8 mouse cellular contexts compared by ENCODE assay signal in genomic region chr13:23532262-23533075, GRCm38 (mm10). TPM values are rescaled to one million over a fixed set of nuclear protein-coding genes. Genes with fewer than 3 reads are reported as not detected.
DNase-seq lines count a peak whose midpoint lies in the region; ATAC-seq and TF ChIP-seq lines count a peak whose summit lies in the region.

No protein-coding gene starts in this region.

- peak overlapping the region; percentile 78; the same call in 1 of the 2 replicates for H3K9ac ChIP-seq in kidney, postnatal 0 days (ENCODE audit: low read depth, low read length)
- peak overlapping the region; percentile 13; the same call in 1 of the 2 replicates for H3K9ac ChIP-seq in hindbrain, embryonic 16.5 days (ENCODE audit: low read depth, low read length)
- no peak overlapping the region for H3K9ac ChIP-seq in midbrain, postnatal 0 days (replicated peaks; ENCODE audit: low read length, poor library complexity, severe bottlenecking)

- no peaks in the 10 kb centered on the region for H3K9me3 ChIP-seq in kidney, postnatal 0 days (replicated peaks; ENCODE audit: low read length)
- no peaks in the 10 kb centered on the region for H3K9me3 ChIP-seq in hindbrain, embryonic 16.5 days (ENCODE audit: control insufficient read depth, low read length)
- H3K9me3 ChIP-seq in midbrain, postnatal 0 days (ENCODE audit: low read length): no peaks in the 10 kb centered on the region

- H3K4me3 ChIP-seq in kidney, postnatal 0 days (replicated peaks; ENCODE audit: low read depth, low read length): peak overlapping the region; percentile 49
- H3K4me3 ChIP-seq in bone marrow macrophage, adult 2 months (ENCODE audit: insufficient read depth, low read length): peak overlapping the region; percentile 54
- peak overlapping the region; percentile 44 for H3K4me3 ChIP-seq in hindbrain, embryonic 16.5 days (ENCODE audit: low read length)
- H3K4me3 ChIP-seq in midbrain, postnatal 0 days (ENCODE audit: low read depth, low read length): peak overlapping the region; percentile 52

- no peak for DNase-seq in kidney, postnatal 0 days (ENCODE audit: low spot score)
- no peak for DNase-seq in kidney, postnatal 36 days
- no peak for DNase-seq in midbrain, postnatal 0 days (ENCODE audit: low spot score)
- no peak for DNase-seq in adrenal gland, adult 8-10 months
- no peak for DNase-seq in right cerebral cortex, postnatal 25 days
- DNase-seq in right cerebral cortex, postnatal 14 days: no peak

- WGBS in kidney, postnatal 0 days: 12% methylated on average over 9 of the region's 9 CpGs
- 24% methylated on average over 9 of the region's 9 CpGs for WGBS in hindbrain, embryonic 16.5 days
- WGBS in midbrain, postnatal 0 days: 21% methylated on average over 9 of the region's 9 CpGs

- no peaks in the 10 kb centered on the region for H3K36me3 ChIP-seq in kidney, postnatal 0 days (ENCODE audit: insufficient read depth, low read length)
- H3K36me3 ChIP-seq in hindbrain, embryonic 16.5 days (ENCODE audit: control insufficient read depth, insufficient read depth, low read length): no peaks in the 10 kb centered on the region
- H3K36me3 ChIP-seq in midbrain, postnatal 0 days (ENCODE audit: insufficient read depth, low read length): no peaks in the 10 kb centered on the region

- TF ChIP-seq CTCF in kidney, postnatal 0 days (IDR thresholded peaks at IDR 0.05; ENCODE audit: low read depth): no peak
- TF ChIP-seq CTCF in bone marrow macrophage, adult 2 months (IDR thresholded peaks at IDR 0.05; ENCODE audit: low read depth, low read length): no peak
- no peak for TF ChIP-seq CTCF in midbrain, postnatal 0 days (IDR thresholded peaks at IDR 0.05)

- no peak for ATAC-seq in kidney, postnatal 0 days (replicated peaks; ENCODE audit: low FRiP score, low read depth)
- no peak for ATAC-seq in hindbrain, embryonic 16.5 days
- no peak for ATAC-seq in midbrain, postnatal 0 days (ENCODE audit: low FRiP score)

- H3K27me3 ChIP-seq in kidney, postnatal 0 days (ENCODE audit: insufficient read depth, low read length): no peaks in the 10 kb centered on the region
- H3K27me3 ChIP-seq in hindbrain, embryonic 16.5 days (replicated peaks; ENCODE audit: control insufficient read depth, insufficient read depth, low read length): no peaks in the 10 kb centered on the region
- no peaks in the 10 kb centered on the region for H3K27me3 ChIP-seq in midbrain, postnatal 0 days (ENCODE audit: insufficient read depth, low read length)

- H3K4me1 ChIP-seq in kidney, postnatal 0 days (replicated peaks; ENCODE audit: insufficient read depth, low read length): peaks cover 13% of the 10 kb centered on the region
- H3K4me1 ChIP-seq in bone marrow macrophage, adult 2 months (ENCODE audit: control insufficient read depth, insufficient read depth, low read length): peaks cover 19% of the 10 kb centered on the region
- peaks cover 25% of the 10 kb centered on the region for H3K4me1 ChIP-seq in hindbrain, embryonic 16.5 days (ENCODE audit: control insufficient read depth, insufficient read depth, low read depth, low read length)
- H3K4me1 ChIP-seq in midbrain, postnatal 0 days (ENCODE audit: insufficient read depth, low read length): peaks cover 10% of the 10 kb centered on the region

- H3K27ac ChIP-seq in kidney, postnatal 0 days: peak overlapping the region; percentile 97
- H3K27ac ChIP-seq in bone marrow macrophage, adult 2 months (ENCODE audit: insufficient read depth, low read depth, low read length): peak overlapping the region; percentile 75
- peak overlapping the region; percentile 90 for H3K27ac ChIP-seq in hindbrain, embryonic 16.5 days (ENCODE audit: low read depth, low read length)
- H3K27ac ChIP-seq in midbrain, postnatal 0 days (ENCODE audit: low read depth, low read length): no peak overlapping the region

- peak overlapping the region; percentile 70 for H3K4me2 ChIP-seq in kidney, postnatal 0 days (ENCODE audit: low read length)
- peak overlapping the region; percentile 65 for H3K4me2 ChIP-seq in hindbrain, embryonic 16.5 days (ENCODE audit: low read length)
- peak overlapping the region; percentile 58 for H3K4me2 ChIP-seq in midbrain, postnatal 0 days (ENCODE audit: low read depth, low read length, poor library complexity, severe bottlenecking)

- TF ChIP-seq POLR2A in bone marrow macrophage, adult 2 months (IDR thresholded peaks at IDR 0.05; ENCODE audit: borderline replicate concordance, low read depth, low read length): no peak

RNA-seq across cellular contexts. Expression of gene Hist1h2af, which starts 1.2 kb away (rescaled TPM):
- 3.3 and 4.9 TPM in 2 replicates for polyA plus RNA-seq in kidney, postnatal 0 days (2015; fragmentation: Nextera tagmentation; extraction: Ambion mirVana)
- 42.5 and 76.9 TPM in 2 replicates for polyA plus RNA-seq in bone marrow macrophage, adult 2 months (2012; ENCODE audit: insufficient read depth, insufficient read length, missing spikeins)
- polyA plus RNA-seq in hindbrain, embryonic 16.5 days (2015; fragmentation: Nextera tagmentation; extraction: Ambion mirVana): not detected in 2 replicates
- total RNA-seq in midbrain, postnatal 0 days (2014; rRNA removed): 52.3 and 293 TPM in 2 replicates
- polyA plus RNA-seq in midbrain, postnatal 0 days (2015; fragmentation: Nextera tagmentation; extraction: Ambion mirVana): 0.54 and 1.5 TPM in 2 replicates
- 10 to 100 TPM in 3 of 4 experiments, 1 to 10 TPM in 1; 8.2 to 20.8 (median 16.2) TPM for total RNA-seq in adrenal gland, adult 8-10 months (2022)

RNA-seq across cellular contexts. Expression of gene Hist1h4h, which starts 1.6 kb away (rescaled TPM):
- polyA plus RNA-seq in kidney, postnatal 0 days (2015; fragmentation: Nextera tagmentation; extraction: Ambion mirVana): 7.6 and 8.3 TPM in 2 replicates
- 2.5 and 3.1 TPM in 2 replicates for polyA plus RNA-seq in bone marrow macrophage, adult 2 months (2012; ENCODE audit: insufficient read depth, insufficient read length, missing spikeins)
- polyA plus RNA-seq in hindbrain, embryonic 16.5 days (2015; fragmentation: Nextera tagmentation; extraction: Ambion mirVana): 2.6 and 2.7 TPM in 2 replicates
- total RNA-seq in midbrain, postnatal 0 days (2014; rRNA removed): 1,176 and 1,474 TPM in 2 replicates
- polyA plus RNA-seq in midbrain, postnatal 0 days (2015; fragmentation: Nextera tagmentation; extraction: Ambion mirVana): 3.9 and 4.0 TPM in 2 replicates
- 100 to 1,000 TPM; 381 to 523 (median 406) TPM for total RNA-seq in adrenal gland, adult 8-10 months (2022)

RNA-seq across cellular contexts. Expression of gene Hist1h3g, which starts 2.8 kb away (rescaled TPM):
- 3.9 and 4.0 TPM in 2 replicates for polyA plus RNA-seq in kidney, postnatal 0 days (2015; fragmentation: Nextera tagmentation; extraction: Ambion mirVana)
- not detected in 2 replicates for polyA plus RNA-seq in bone marrow macrophage, adult 2 months (2012; ENCODE audit: insufficient read depth, insufficient read length, missing spikeins)
- 0.66 TPM in 1 of 2 replicates, not detected in the other for polyA plus RNA-seq in hindbrain, embryonic 16.5 days (2015; fragmentation: Nextera tagmentation; extraction: Ambion mirVana)
- 99.4 and 262 TPM in 2 replicates for total RNA-seq in midbrain, postnatal 0 days (2014; rRNA removed)
- not detected in 2 replicates for polyA plus RNA-seq in midbrain, postnatal 0 days (2015; fragmentation: Nextera tagmentation; extraction: Ambion mirVana)
- 1 to 10 TPM; 3.2 to 5.6 (median 4.7) TPM for total RNA-seq in adrenal gland, adult 8-10 months (2022)

RNA-seq across cellular contexts. Expression of gene Hist1h2bh, which starts 10.7 kb away (rescaled TPM):
- polyA plus RNA-seq in kidney, postnatal 0 days (2015; fragmentation: Nextera tagmentation; extraction: Ambion mirVana): 0.37 and 0.43 TPM in 2 replicates
- polyA plus RNA-seq in bone marrow macrophage, adult 2 months (2012; ENCODE audit: insufficient read depth, insufficient read length, missing spikeins): 0.71 and 0.97 TPM in 2 replicates
- 0.16 and 0.29 TPM in 2 replicates for polyA plus RNA-seq in hindbrain, embryonic 16.5 days (2015; fragmentation: Nextera tagmentation; extraction: Ambion mirVana)
- 8.7 and 34.2 TPM in 2 replicates for total RNA-seq in midbrain, postnatal 0 days (2014; rRNA removed)
- polyA plus RNA-seq in midbrain, postnatal 0 days (2015; fragmentation: Nextera tagmentation; extraction: Ambion mirVana): 0.16 TPM in 1 of 2 replicates, not detected in the other
- total RNA-seq in adrenal gland, adult 8-10 months (2022): 1 to 10 TPM; 2.2 to 3.4 (median 2.9) TPM

RNA-seq across cellular contexts. Expression of gene Hist1h3f, which starts 11.4 kb away (rescaled TPM):
- 0.71 and 0.83 TPM in 2 replicates for polyA plus RNA-seq in kidney, postnatal 0 days (2015; fragmentation: Nextera tagmentation; extraction: Ambion mirVana)
- 0.80 TPM in 1 of 2 replicates, not detected in the other for polyA plus RNA-seq in bone marrow macrophage, adult 2 months (2012; ENCODE audit: insufficient read depth, insufficient read length, missing spikeins)
- not detected in 2 replicates for polyA plus RNA-seq in hindbrain, embryonic 16.5 days (2015; fragmentation: Nextera tagmentation; extraction: Ambion mirVana)
- 154 and 239 TPM in 2 replicates for total RNA-seq in midbrain, postnatal 0 days (2014; rRNA removed)
- 0.21 and 0.23 TPM in 2 replicates for polyA plus RNA-seq in midbrain, postnatal 0 days (2015; fragmentation: Nextera tagmentation; extraction: Ambion mirVana)
- total RNA-seq in adrenal gland, adult 8-10 months (2022): 10 to 100 TPM; 16.8 to 22.6 (median 20.7) TPM
